Mouse (Mus musculus) adrenal gland, postnatal 10 days (tissue): ENCODE measurements around the gene Cstad. TPM values are rescaled to one million over a fixed set of nuclear protein-coding genes. Genes with fewer than 3 reads are reported as not detected.

Source experiments
- total RNA-seq, 2 experiments: library from RNA; stranded (reverse); gene quantifications; 2 replicates each; pipeline ENCODE4 v1.2.3; 2021

Cstad gene
- total RNA-seq, 2 experiments from 2014 or later, result 1.7 to 3.7 TPM

Other genes with a start within 250 kb of the Cstad start
- gene Sh3glb2, start 235.7 kb upstream of the Cstad start, total RNA-seq, result 10 to 100 TPM; 70.9 to 89.7 TPM
- gene Miga2, start 230.8 kb upstream of the Cstad start, total RNA-seq, result 100 to 1,000 TPM in 1 of 2 experiments, 10 to 100 TPM in 1; 97.5 to 111 TPM
- gene Dolpp1, start 202.8 kb upstream of the Cstad start, total RNA-seq, result 10 to 100 TPM; 14.5 to 23.6 TPM
- 100 to 1,000 TPM; 317 to 355 TPM for gene Crat, start 179.2 kb upstream of the Cstad start, total RNA-seq
- gene Ptpa, start 179.0 kb upstream of the Cstad start, total RNA-seq, result 100 to 1,000 TPM; 152 to 170 TPM
- 1 to 10 TPM; 5.9 to 8.4 TPM for gene Ier5l, start 120.8 kb upstream of the Cstad start, total RNA-seq
- gene 1700001O22Rik, start 208.6 kb downstream of the Cstad start, total RNA-seq, result 1 to 10 TPM in 1 of 2 experiments, under 1 TPM in 1; 0.96 to 1.2 TPM
- 10 to 100 TPM; 33.4 to 34.9 TPM for gene Ntmt1, start 212.8 kb downstream of the Cstad start, total RNA-seq
- 10 to 100 TPM; 17.2 to 19.6 TPM for gene Asb6, start 235.3 kb downstream of the Cstad start, total RNA-seq
- 1 to 10 TPM; 2.3 to 4.0 TPM for gene Prrx2, start 239.9 kb downstream of the Cstad start, total RNA-seq